Mouse (Mus musculus): ENCODE results near the gene Traf6. TPM values are rescaled to one million over a fixed set of nuclear protein-coding genes. Genes with fewer than 3 reads are reported as not detected.

The Traf6 gene
- total RNA-seq, 2 experiments from 2014 or later: 13.5 to 14.5 TPM

DNA sequence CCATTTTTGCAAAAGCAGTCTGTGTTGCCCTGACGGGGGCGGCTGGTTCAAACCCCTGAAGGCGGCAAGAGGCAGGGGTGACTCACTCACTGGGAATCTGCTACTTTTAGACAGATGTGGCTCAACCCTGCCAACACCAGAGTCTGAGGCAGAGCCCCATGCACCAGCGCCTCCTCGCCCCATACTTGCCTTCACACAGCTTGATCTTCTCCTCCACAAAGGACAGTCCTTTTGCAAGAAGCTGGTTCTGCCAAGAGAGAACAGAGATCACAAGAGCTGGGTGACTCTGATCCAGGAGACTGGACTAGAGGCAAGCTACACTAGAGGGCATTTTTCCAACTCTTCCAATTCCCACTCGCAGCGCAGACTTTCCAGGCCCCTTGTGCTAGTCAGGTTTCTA lies 68.3 kb downstream of the Traf6 start:
- intact Hi-C loops (cut with DNase I): no loop called here
- peak in 1 of 2 experiments; percentile 17 for DNase-seq

Other genes starting within 250 kb of the Traf6 start
- under 1 TPM; 0.12 to 0.17 TPM for gene Rag2, start 53.7 kb upstream of the Traf6 start, total RNA-seq (2021)
- gene Rag1, start 28.9 kb upstream of the Traf6 start, total RNA-seq (2021): 1 to 10 TPM in 1 of 2 experiments, under 1 TPM in 1; 0.94 to 2.4 TPM
- gene B230118H07Rik, start 28.9 kb upstream of the Traf6 start, total RNA-seq (2021): 10 to 100 TPM; 54.1 to 59.9 TPM
- gene Prr5l, start 204.6 kb downstream of the Traf6 start, total RNA-seq (2021): 1 to 10 TPM; 2.6 to 4.0 TPM
- 10 to 100 TPM; 28.6 to 35.7 TPM for gene Commd9, start 207.8 kb downstream of the Traf6 start, total RNA-seq (2021)